Mouse (Mus musculus) thymus, adult 2 months (tissue): ENCODE results near the gene Nfkbiz. TPM values are rescaled to one million over a fixed set of nuclear protein-coding genes. Genes with fewer than 3 reads are reported as not detected.
A peak's percentile ranks its signal among the peaks of the same experiment; 100 is the strongest.
"Not testable (repeated sequence)": the region's sequence is repeated elsewhere in the genome, so short reads cannot be mapped to it uniquely, and the experiment has no call there.

Experiments
- DNase-seq: peaks from one replicate; pipeline ENCODE4 v3.0.0; 2021
- H3K27ac ChIP-seq: fragments of 200-500 bp; 2 replicates; pipeline ENCODE4 v1.5.1; 2012; ENCODE audit warnings: low read length, control low read depth; ENCODE audit not compliant: control insufficient read depth, insufficient read depth
- H3K27me3 ChIP-seq: fragments of 200-500 bp; 2 replicates; pipeline ENCODE4 v1.6.1; 2012; ENCODE audit warnings: mild to moderate bottlenecking, low read length, moderate library complexity, mixed read lengths; ENCODE audit not compliant: control insufficient read depth, insufficient read depth
- H3K36me3 ChIP-seq: fragments of 200-500 bp; 2 replicates; pipeline ENCODE4 v1.6.1; 2012; ENCODE audit warnings: mild to moderate bottlenecking, low read length, moderate library complexity; ENCODE audit not compliant: control insufficient read depth, insufficient read depth
- H3K4me1 ChIP-seq: fragments of 200-500 bp; replicated peaks from 2 replicates; pipeline ENCODE4 v1.6.1; 2012; ENCODE audit warnings: low read length; ENCODE audit not compliant: control insufficient read depth, insufficient read depth
- H3K4me3 ChIP-seq: fragments of 200-500 bp; 2 replicates; pipeline ENCODE4 v1.5.1; 2012; ENCODE audit warnings: mild to moderate bottlenecking, low read length, control low read depth, moderate library complexity; ENCODE audit not compliant: control insufficient read depth, insufficient read depth
- CTCF ChIP-seq: fragments of 200-500 bp; IDR thresholded peaks from 2 replicates; pipeline ENCODE4 v1.5.1; 2012; ENCODE audit warnings: mild to moderate bottlenecking, control low read depth, low read length, moderate library complexity, borderline replicate concordance; ENCODE audit not compliant: control insufficient read depth, poor library complexity, insufficient read depth; ENCODE audit errors: extremely low read depth
- POLR2A ChIP-seq: fragments of 200-500 bp; IDR thresholded peaks from 2 replicates; pipeline ENCODE4 v1.6.1; 2012; ENCODE audit warnings: mild to moderate bottlenecking, low read length, control low read depth, moderate library complexity; ENCODE audit not compliant: control insufficient read depth, poor library complexity, insufficient read depth; ENCODE audit errors: extremely low read depth
- WGBS: fragments of 180-500 bp; shearing (Covaris S2); methylation state at CpG from one replicate; pipeline ENCODE4 v1.1.7; 2018; 5-methylcytosine and 5-hydroxymethylcytosine counted together
- polyA plus RNA-seq: library from polyadenylated mRNA; depleted of rRNA; stranded (reverse); fragments of >200 nt; gene quantifications from 2 replicates; pipeline ENCODE4 v1.2.3, GENCODE M21; 2012

Gene Nfkbiz
- polyA plus RNA-seq, 1 experiment: 21.1 TPM

DNA sequence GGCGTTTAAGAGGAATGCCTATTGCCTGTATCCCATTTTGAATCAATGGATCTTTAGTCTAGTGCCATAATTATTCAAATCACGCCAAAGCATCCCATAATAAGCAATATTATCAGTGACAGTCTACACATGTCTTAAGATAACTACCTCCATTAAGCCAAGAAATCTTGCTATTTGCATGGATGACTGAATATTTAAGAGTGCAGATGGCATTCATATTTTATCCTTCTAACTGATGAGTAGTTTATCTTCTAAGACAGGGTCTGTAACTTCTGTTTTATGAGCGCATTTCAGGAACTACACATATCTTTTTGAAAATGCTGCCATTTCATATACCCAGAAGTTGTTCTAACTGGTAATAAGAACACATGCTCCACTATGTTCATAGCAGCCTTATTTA is 6.1 kb upstream of the Nfkbiz start:
- 96% methylated on average over 3 of the region's 3 CpGs for WGBS
- DNase-seq: no peak
- peaks cover 8% of the 10 kb centered on the region for H3K36me3 ChIP-seq

DNA sequence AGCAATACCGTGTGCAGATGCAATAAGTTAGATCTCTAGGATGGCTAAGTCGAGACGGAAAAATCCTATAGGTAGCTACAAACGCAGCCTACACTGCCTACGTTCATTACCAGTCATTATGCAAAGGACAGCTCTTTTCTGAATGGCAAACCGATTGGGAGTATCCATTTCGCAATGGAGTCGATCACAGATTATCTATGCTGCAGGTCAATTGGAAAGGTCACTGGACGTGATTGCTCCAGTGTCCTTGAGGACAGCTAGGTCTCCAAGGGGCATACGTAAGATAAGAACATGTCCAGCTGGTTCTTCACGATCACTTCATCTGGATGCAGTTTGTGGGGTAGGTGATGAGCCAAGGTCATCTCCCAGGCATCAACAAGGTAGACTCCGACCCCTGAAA is 5.2 kb upstream of the Nfkbiz start:
- WGBS: 96% methylated on average over 12 of the region's 12 CpGs
- no peaks in the 10 kb centered on the region for H3K4me1 ChIP-seq
- H3K4me3 ChIP-seq: no peak overlapping the region
- H3K36me3 ChIP-seq: peaks cover 8% of the 10 kb centered on the region
- H3K27me3 ChIP-seq: no peaks in the 10 kb centered on the region
- H3K27ac ChIP-seq: no peak overlapping the region
- DNase-seq: no peak
- TF ChIP-seq CTCF (no peak), POLR2A (no peak)

More for the DNA sequence above, 6.1 kb upstream of the Nfkbiz start:
- no peaks in the 10 kb centered on the region for H3K27me3 ChIP-seq
- no peak overlapping the region for H3K27ac ChIP-seq
- H3K4me1 ChIP-seq: no peaks in the 10 kb centered on the region
- no peak overlapping the region for H3K4me3 ChIP-seq
- TF ChIP-seq POLR2A (no peak), CTCF (no peak)

DNA sequence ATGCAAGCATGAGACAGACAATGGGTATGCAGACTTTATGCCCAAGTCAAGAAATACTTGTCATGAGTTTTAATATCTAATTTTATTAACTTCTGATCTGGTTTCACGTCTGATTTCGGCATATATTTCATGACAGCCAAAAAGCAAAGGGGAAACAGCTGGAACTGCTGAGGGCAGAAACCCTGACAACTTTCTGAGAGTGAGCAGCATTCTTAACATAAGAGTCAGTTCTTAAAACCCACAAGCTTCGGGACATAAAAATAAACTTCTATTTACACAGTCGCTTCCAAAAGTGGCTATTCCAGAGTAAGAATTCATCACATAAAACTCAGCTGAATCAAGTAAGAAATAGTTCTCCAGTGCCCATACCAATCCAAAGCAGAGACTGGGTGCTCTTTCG is 4.4 kb upstream of the Nfkbiz start:
- Histone ChIP-seq H3K4me1 (no peaks in the 10 kb centered on the region), H3K36me3 (peaks cover 8% of the 10 kb centered on the region), H3K4me3 (no peak overlapping the region), H3K27me3 (no peaks in the 10 kb centered on the region), H3K27ac (no peak overlapping the region)
- DNase-seq: no peak
- WGBS: 94% methylated on average over 5 of the region's 5 CpGs
- no peak for TF ChIP-seq CTCF
- TF ChIP-seq POLR2A: no peak

DNA sequence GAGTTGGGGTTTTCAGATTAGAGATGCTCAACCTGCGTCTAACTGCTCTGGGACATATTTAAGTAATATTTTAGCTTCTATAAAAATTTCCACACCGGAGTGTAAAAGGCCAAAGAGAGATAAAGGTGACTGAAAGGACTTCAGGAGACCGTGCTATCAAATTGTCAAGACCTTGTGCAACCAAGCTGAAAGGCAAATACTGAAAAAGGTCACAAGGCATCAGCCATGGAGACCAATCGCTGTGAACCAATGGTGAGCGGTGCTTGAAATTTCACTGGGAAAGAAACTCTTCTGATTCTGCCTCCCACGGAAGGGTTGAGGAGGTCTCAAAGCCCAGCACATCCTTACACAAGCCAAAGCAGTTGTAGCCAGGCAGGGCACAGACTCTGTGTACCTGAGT is 2.8 kb upstream of the Nfkbiz start:
- Histone ChIP-seq H3K36me3 (peaks cover 8% of the 10 kb centered on the region), H3K27ac (no peak overlapping the region), H3K4me1 (peaks cover 3% of the 10 kb centered on the region; the same call in 1 of the 2 replicates), H3K4me3 (no peak overlapping the region), H3K27me3 (no peaks in the 10 kb centered on the region)
- 97% methylated on average over 6 of the region's 6 CpGs for WGBS
- no peak for DNase-seq
- TF ChIP-seq CTCF (no peak), POLR2A (no peak)

DNA sequence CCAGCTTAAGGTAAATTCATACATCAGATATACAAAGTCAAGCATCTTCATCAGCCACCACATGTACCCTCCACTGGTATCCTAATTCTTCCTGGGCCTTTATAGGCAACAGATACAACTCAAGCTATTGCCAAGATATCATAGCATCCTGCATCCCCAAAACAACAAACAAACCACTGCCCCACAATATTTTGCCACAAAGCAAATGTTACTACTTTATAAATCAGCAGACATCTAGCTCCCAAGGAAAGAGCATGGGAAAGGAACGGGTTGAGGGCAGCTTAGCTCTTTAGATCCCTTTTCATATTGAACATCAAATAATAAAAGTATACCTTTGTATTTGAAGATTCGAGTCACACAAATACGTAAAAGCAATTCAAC is 580 bp downstream of the Nfkbiz start:
- H3K27me3 ChIP-seq: no peaks in the 10 kb centered on the region
- WGBS: under 1% methylated on average over 3 of the region's 3 CpGs
- no peak overlapping the region for H3K27ac ChIP-seq
- TF ChIP-seq CTCF (no peak), POLR2A (no peak)
- H3K4me3 ChIP-seq: peak overlapping the region; percentile 80
- peaks cover 8% of the 10 kb centered on the region for H3K4me1 ChIP-seq
- H3K36me3 ChIP-seq: no peaks in the 10 kb centered on the region
- no peak for DNase-seq

DNA sequence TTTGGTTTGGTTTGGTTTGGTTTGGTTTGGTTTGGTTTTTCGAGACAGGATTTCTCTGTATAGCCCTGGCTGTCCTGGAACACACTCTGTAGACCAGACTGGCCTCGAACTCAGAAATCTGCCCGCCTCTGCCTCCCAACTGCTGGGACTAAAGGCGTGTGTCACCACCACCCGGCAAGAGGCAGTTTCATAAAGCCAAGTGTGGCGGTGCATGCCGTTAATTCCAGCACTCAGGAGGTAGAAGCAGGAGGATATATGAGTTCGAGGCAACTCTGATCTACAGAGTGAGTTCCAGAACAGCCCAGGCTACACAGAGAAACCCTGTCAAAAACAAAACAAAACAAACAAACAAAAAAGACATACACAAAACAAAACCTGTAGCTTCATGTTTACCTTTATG is 1.0 kb downstream of the Nfkbiz start:
- not testable (repeated sequence) for H3K36me3 ChIP-seq, H3K27me3 ChIP-seq, H3K27ac ChIP-seq, H3K4me3 ChIP-seq, DNase-seq, H3K4me1 ChIP-seq
- WGBS: 95% methylated on average over 8 of the region's 8 CpGs

DNA sequence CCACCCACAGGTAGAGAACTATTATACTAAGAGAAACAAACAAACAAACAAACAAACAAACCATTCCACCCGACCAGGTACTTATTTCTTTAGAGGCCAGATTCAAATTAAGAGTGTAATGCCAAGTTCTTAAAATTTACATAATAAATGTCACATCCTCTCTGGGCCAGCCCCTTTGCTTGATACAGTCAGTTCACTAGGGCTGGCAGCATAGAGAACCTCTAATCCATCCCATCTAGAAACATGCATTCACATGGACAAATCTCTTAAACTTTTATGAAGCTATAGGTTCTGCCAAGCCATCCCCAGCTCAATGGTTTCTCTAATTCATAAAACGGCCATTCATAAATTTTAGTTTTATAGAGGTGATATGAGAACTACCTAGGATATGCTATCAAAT is 1.5 kb downstream of the Nfkbiz start:
- WGBS: 92% methylated on average over 2 of the region's 2 CpGs
- H3K4me1 ChIP-seq: peaks cover 8% of the 10 kb centered on the region
- TF ChIP-seq POLR2A: no peak
- TF ChIP-seq CTCF: no peak
- no peaks in the 10 kb centered on the region for H3K36me3 ChIP-seq
- H3K27ac ChIP-seq: no peak overlapping the region
- H3K27me3 ChIP-seq: no peaks in the 10 kb centered on the region
- no peak overlapping the region for H3K4me3 ChIP-seq
- DNase-seq: no peak

DNA sequence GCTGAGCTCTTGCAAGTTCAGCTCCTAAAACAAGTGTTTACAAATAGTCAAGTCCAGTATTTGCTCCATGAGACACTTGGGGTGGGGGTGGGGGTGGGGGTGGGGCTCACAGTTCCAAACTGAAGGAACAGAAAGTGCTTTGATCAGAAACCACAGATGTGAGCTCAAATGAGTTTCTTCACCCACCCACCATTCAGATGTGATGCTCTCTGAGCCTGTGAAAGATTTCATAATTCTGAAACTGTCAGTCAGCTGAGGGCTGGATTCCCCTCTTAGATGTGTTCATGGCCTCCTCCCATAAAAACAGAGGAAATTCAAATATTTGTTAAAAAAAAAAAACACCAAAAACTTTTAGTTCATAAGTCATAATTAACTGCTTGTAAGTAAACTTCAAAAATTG is 2.9 kb downstream of the Nfkbiz start:
- Histone ChIP-seq H3K36me3 (no peaks in the 10 kb centered on the region), H3K4me1 (peaks cover 8% of the 10 kb centered on the region), H3K27ac (no peak overlapping the region), H3K27me3 (no peaks in the 10 kb centered on the region), H3K4me3 (no peak overlapping the region)
- TF ChIP-seq POLR2A (no peak), CTCF (no peak)
- no peak for DNase-seq
